Comparison of ENCODE assay signal across 17 mouse cellular contexts in genomic region chr5:135657128-135657527, GRCm38 (mm10). TPM values are rescaled to one million over a fixed set of nuclear protein-coding genes. Genes with fewer than 3 reads are reported as not detected.
DNase-seq lines count a peak whose midpoint lies in the region; ATAC-seq and TF ChIP-seq lines count a peak whose summit lies in the region.
"Had no signal": no experiment of that assay in that cellular context is flagged by ENCODE, and none has a peak within 500 bp of the region (broad histone marks: within the 10 kb centered on the region; RNA-seq: fewer than 3 reads in every experiment).

No protein-coding gene starts in this region.

- H3K4me3 ChIP-seq in liver, embryonic 13.5 days (replicated peaks), result no peak overlapping the region
- no peak overlapping the region for H3K4me3 ChIP-seq in liver, postnatal 0 days (ENCODE audit: low read depth, low read length)
- peak overlapping the region; percentile 31 to 65; a peak in 3 of 4 replicates for H3K4me3 ChIP-seq in ES-E14 (ENCODE audit: insufficient read depth in 1 of 2, low read depth in 1 of 2, low read length in 2 of 2, poor library complexity in 1 of 2, severe bottlenecking in 1 of 2)
- H3K4me3 ChIP-seq in intestine, embryonic 16.5 days (ENCODE audit: low read length), result no peak overlapping the region
- H3K4me3 ChIP-seq: embryonic facial prominence, embryonic 12.5 days; forebrain, embryonic 15.5 days; hindbrain, embryonic 15.5 days had no signal

- H3K27ac ChIP-seq in liver, embryonic 13.5 days, result no peak overlapping the region
- H3K27ac ChIP-seq in liver, postnatal 0 days (ENCODE audit: low read depth), result no peak overlapping the region
- H3K27ac ChIP-seq in ES-E14 (ENCODE audit: insufficient read depth, low read depth, low read length, poor library complexity, severe bottlenecking), result peak overlapping the region; percentile 98
- no peak overlapping the region for H3K27ac ChIP-seq in intestine, embryonic 16.5 days (ENCODE audit: low read length)
- H3K27ac ChIP-seq: embryonic facial prominence, embryonic 12.5 days; forebrain, embryonic 15.5 days; heart, embryonic 13.5 days; hindbrain, embryonic 15.5 days had no signal

- H3K4me1 ChIP-seq in liver, embryonic 13.5 days (replicated peaks), result peaks cover 15% of the 10 kb centered on the region
- peaks cover 4% of the 10 kb centered on the region; the same call in 1 of the 2 replicates for H3K4me1 ChIP-seq in liver, postnatal 0 days (ENCODE audit: insufficient read depth)
- H3K4me1 ChIP-seq in ES-E14 (ENCODE audit: control insufficient read depth in 2 of 2, insufficient read depth in 2 of 2, low read length in 2 of 2, poor library complexity in 1 of 2), result peaks cover 9 to 36% of the 10 kb centered on the region in 2 experiments
- H3K4me1 ChIP-seq in intestine, embryonic 16.5 days (ENCODE audit: control insufficient read depth, insufficient read depth, low read length), result no peaks in the 10 kb centered on the region
- H3K4me1 ChIP-seq: embryonic facial prominence, embryonic 12.5 days; forebrain, embryonic 15.5 days; hindbrain, embryonic 15.5 days had no signal

- no peaks in the 10 kb centered on the region for H3K27me3 ChIP-seq in liver, embryonic 13.5 days
- H3K27me3 ChIP-seq in liver, postnatal 0 days (ENCODE audit: insufficient read depth, low read length), result no peaks in the 10 kb centered on the region
- H3K27me3 ChIP-seq in intestine, embryonic 16.5 days (replicated peaks; ENCODE audit: control insufficient read depth, insufficient read depth, low read length), result 0 out of 2 replicates have a peak, but pooled peaks cover 2% of the 10 kb centered on the region
- H3K27me3 ChIP-seq: embryonic facial prominence, embryonic 12.5 days; forebrain, embryonic 15.5 days; heart, embryonic 13.5 days; hindbrain, embryonic 15.5 days had no signal

- in situ Hi-C loops in ES-E14 (cut with MboI; ENCODE audit: low sequenced_read_pairs in 2 of 2, unreplicated experiment in 2 of 2), result no loop called here

- no peak for DNase-seq in liver, embryonic 13.5 days
- DNase-seq in liver, postnatal 0 days, result no peak
- peak; percentile 81 for DNase-seq in ES-E14 (ENCODE audit: low read depth, low spot score)
- no peak for DNase-seq in testis, postnatal 14 days (ENCODE audit: low spot score)
- DNase-seq in gastrocnemius, postnatal 14 days, result no peak
- DNase-seq: adrenal gland, postnatal 10 days; cerebellum, adult 11-12 months; cerebellum, adult 9-10 months; cerebellum, postnatal 25 days; gastrocnemius, postnatal 10 days; heart, postnatal 36 days had no signal

- H3K4me2 ChIP-seq in liver, embryonic 13.5 days, result peak overlapping the region; percentile 54; the same call in 1 of the 2 replicates
- no peak overlapping the region for H3K4me2 ChIP-seq in liver, postnatal 0 days (ENCODE audit: low read depth, low read length)
- H3K4me2 ChIP-seq in intestine, embryonic 16.5 days (ENCODE audit: low read depth, low read length), result no peak overlapping the region
- H3K4me2 ChIP-seq: embryonic facial prominence, embryonic 12.5 days; forebrain, embryonic 15.5 days; hindbrain, embryonic 15.5 days had no signal

- WGBS in liver, embryonic 13.5 days (ENCODE audit: insufficient replicate concordance), result 67% methylated on average over 5 of the region's 5 CpGs
- WGBS in liver, postnatal 0 days (ENCODE audit: insufficient replicate concordance), result 68% methylated on average over 5 of the region's 5 CpGs
- WGBS in intestine, embryonic 16.5 days, result 83% methylated on average over 5 of the region's 5 CpGs

- H3K9me3 ChIP-seq in liver, embryonic 13.5 days (replicated peaks), result no peaks in the 10 kb centered on the region
- H3K9me3 ChIP-seq in liver, postnatal 0 days (ENCODE audit: low read length), result no peaks in the 10 kb centered on the region
- H3K9me3 ChIP-seq in ES-E14 (ENCODE audit: control insufficient read depth, insufficient read depth, low read depth, low read length), result no peaks in the 10 kb centered on the region
- no peaks in the 10 kb centered on the region for H3K9me3 ChIP-seq in intestine, embryonic 16.5 days (ENCODE audit: control insufficient read depth, low read length)
- H3K9me3 ChIP-seq: embryonic facial prominence, embryonic 12.5 days; forebrain, embryonic 15.5 days; heart, embryonic 13.5 days; hindbrain, embryonic 15.5 days had no signal

- no peaks in the 10 kb centered on the region for H3K36me3 ChIP-seq in liver, embryonic 13.5 days
- H3K36me3 ChIP-seq in liver, postnatal 0 days (replicated peaks; ENCODE audit: insufficient read depth, low read length), result no peaks in the 10 kb centered on the region
- H3K36me3 ChIP-seq in ES-E14 (ENCODE audit: control insufficient read depth, insufficient read depth, low read length, poor library complexity, severe bottlenecking), result no peaks in the 10 kb centered on the region
- H3K36me3 ChIP-seq in intestine, embryonic 16.5 days (ENCODE audit: control insufficient read depth, insufficient read depth, low read length), result no peaks in the 10 kb centered on the region
- H3K36me3 ChIP-seq: embryonic facial prominence, embryonic 12.5 days; forebrain, embryonic 15.5 days; heart, embryonic 13.5 days; hindbrain, embryonic 15.5 days had no signal

- intact Hi-C loops in gastrocnemius, postnatal 14 days (cut with DNase I; ENCODE audit: low total_unique reads), result no loop called here

- no peak for TF ChIP-seq CTCF in liver, postnatal 0 days (IDR thresholded peaks at IDR 0.05; ENCODE audit: low read depth)

- ATAC-seq in liver, embryonic 13.5 days (ENCODE audit: low read depth), result no peak
- ATAC-seq in liver, postnatal 0 days, result no peak
- ATAC-seq in granulocyte monocyte progenitor cell, adult 5-6 weeks (replicated peaks; ENCODE audit: poor library complexity, severe bottlenecking), result peak; percentile 48
- no peak for ATAC-seq in intestine, embryonic 16.5 days
- ATAC-seq: forebrain, embryonic 15.5 days had no signal

- no peak overlapping the region for H3K9ac ChIP-seq in liver, embryonic 13.5 days
- H3K9ac ChIP-seq in liver, postnatal 0 days (replicated peaks), result no peak overlapping the region
- H3K9ac ChIP-seq in ES-E14 (ENCODE audit: insufficient read depth, low read depth, low read length, poor library complexity, severe bottlenecking), result peak overlapping the region; percentile 44
- H3K9ac ChIP-seq in intestine, embryonic 16.5 days (ENCODE audit: low read depth, low read length), result no peak overlapping the region
- H3K9ac ChIP-seq: embryonic facial prominence, embryonic 12.5 days; forebrain, embryonic 15.5 days; hindbrain, embryonic 15.5 days had no signal

- no peak for TF ChIP-seq EP300 in liver, postnatal 0 days (IDR thresholded peaks at IDR 0.05; ENCODE audit: low read depth)

TF ChIP-seq in ES-E14, 5 proteins besides CTCF, POLR2A, EP300 and RAD21:
- TF ChIP-seq MAFK (IDR thresholded peaks at IDR 0.05; ENCODE audit: insufficient read depth, low read depth, low read length), result no peak
- no peak for TF ChIP-seq ZC3H11A (IDR thresholded peaks at IDR 0.05; ENCODE audit: borderline replicate concordance, low read depth, low read length)
- no peak for TF ChIP-seq ZNF384 (IDR thresholded peaks at IDR 0.05; ENCODE audit: low read depth, low read length)
- no peak for TF ChIP-seq HCFC1 (IDR thresholded peaks at IDR 0.05; ENCODE audit: borderline replicate concordance, insufficient read depth, low read length)
TF ChIP-seq in ES-E14: peak in this region for 0.

RNA-seq across cellular contexts. Expression of gene Por, which starts 12.7 kb away (rescaled TPM):
- 26.7 and 31.2 TPM in 2 replicates for polyA plus RNA-seq in liver, embryonic 13.5 days (2015; fragmentation: Nextera tagmentation; extraction: Ambion mirVana)
- polyA plus RNA-seq in liver, postnatal 0 days (2015; fragmentation: Nextera tagmentation; extraction: Ambion mirVana), result 302 and 303 TPM in 2 replicates
- 125 and 153 TPM in 2 replicates for total RNA-seq in ES-E14 (2012; rRNA removed)
- 26.7 and 34.3 TPM in 2 replicates for total RNA-seq in granulocyte monocyte progenitor cell, adult 5-6 weeks (2014; fragmentation: Nextera tagmentation)
- total RNA-seq in granulocyte monocyte progenitor cell, adult 5-6 weeks (2017), result 20.6 and 28.7 TPM in 2 replicates
- total RNA-seq in gastrocnemius, postnatal 14 days (2021), result 10 to 100 TPM; 18.7 to 19.4 TPM
- 111 and 116 TPM in 2 replicates for polyA plus RNA-seq in intestine, embryonic 16.5 days (2015; fragmentation: Nextera tagmentation; extraction: Ambion mirVana)

RNA-seq across cellular contexts. Expression of gene Rhbdd2, which starts 24.7 kb away (rescaled TPM):
- polyA plus RNA-seq in liver, embryonic 13.5 days (2015; fragmentation: Nextera tagmentation; extraction: Ambion mirVana), result 11.4 and 12.2 TPM in 2 replicates
- polyA plus RNA-seq in liver, postnatal 0 days (2015; fragmentation: Nextera tagmentation; extraction: Ambion mirVana), result 22.6 and 28.3 TPM in 2 replicates
- 15.7 and 16.7 TPM in 2 replicates for total RNA-seq in ES-E14 (2012; rRNA removed)
- 14.1 and 19.1 TPM in 2 replicates for total RNA-seq in granulocyte monocyte progenitor cell, adult 5-6 weeks (2014; fragmentation: Nextera tagmentation)
- total RNA-seq in granulocyte monocyte progenitor cell, adult 5-6 weeks (2017), result 4.3 and 8.2 TPM in 2 replicates
- total RNA-seq in gastrocnemius, postnatal 14 days (2021), result 10 to 100 TPM in 1 of 2 experiments, 1 to 10 TPM in 1; 9.4 to 10.8 TPM
- 32.1 and 32.4 TPM in 2 replicates for polyA plus RNA-seq in intestine, embryonic 16.5 days (2015; fragmentation: Nextera tagmentation; extraction: Ambion mirVana)

Comparison
In these comparisons a context has a peak if more than half of its experiments do, and no peak if none do; other contexts are left out.
1. H3K4me3 ChIP-seq: peak in ES-E14 (2 of 2); none in liver, embryonic 13.5 days (single experiment), liver, postnatal 0 days (single experiment) and intestine, embryonic 16.5 days (single experiment).